Mouse (Mus musculus): ENCODE results near the gene Klf13. TPM values are rescaled to one million over a fixed set of nuclear protein-coding genes. Genes with fewer than 3 reads are reported as not detected.
A peak's percentile ranks its signal among the peaks of the same experiment; 100 is the strongest.

Klf13 gene
- 10 to 100 TPM; 56.6 to 59.6 TPM for total RNA-seq (2021)
- long read RNA-seq, experiment 1, full-length matches to known transcripts, result 1 of 15 reads
- long read RNA-seq, experiment 1, partial matches to known transcripts, result 0 of 15 reads
- long read RNA-seq, experiment 1, other reads (novel, unspliced or antisense), result 14 of 15 reads
- long read RNA-seq, experiment 2, partial matches to known transcripts, result 1 of 15 reads
- long read RNA-seq, experiment 2, other reads (novel, unspliced or antisense), result 14 of 15 reads

- peak; percentile 99 for DNase-seq
- H3K4me3 ChIP-seq, result peak within 1 kb of the TSS; percentile 95
- H3K27ac ChIP-seq, result peak within 1 kb of the TSS; percentile 100
- intact Hi-C loops (cut with DNase I), result loop anchor here (1.0 to 10.0 kb wide), 4 partner anchors 81 to 348 kb away; partner anchors contain the start of genes Mtmr10 and Trpm1
- TF ChIP-seq CTCF (IDR thresholded peaks at IDR 0.05), result no peak
These were observed at the start of gene Klf13 for GRCm38 (mm10) chr7:63938914-63939396. TSS of gene Klf13 (minus strand) at chr7:63938915.

- Histone ChIP-seq H3K4me3 (no peak overlapping the region), H3K27ac (no peak overlapping the region)
- intact Hi-C loops (cut with DNase I), result no loop called here
- TF ChIP-seq CTCF (IDR thresholded peaks at IDR 0.05), result no peak
- no peak for DNase-seq
These were observed 49.7 kb upstream of the Klf13 start for GRCm38 (mm10) chr7:63988391-63988790.

GRCm38 (mm10) chr7:63986407-63987182 is 47.9 kb upstream of the Klf13 start:
- no peak for TF ChIP-seq CTCF (IDR thresholded peaks at IDR 0.05)
- intact Hi-C loops (cut with DNase I), result no loop called here
- peak; percentile 27 for DNase-seq

GRCm38 (mm10) chr7:63985696-63986406 is 47.1 kb upstream of the Klf13 start:
- intact Hi-C loops (cut with DNase I), result no loop called here
- Histone ChIP-seq H3K4me3 (no peak overlapping the region), H3K27ac (no peak overlapping the region)
- no peak for TF ChIP-seq CTCF (IDR thresholded peaks at IDR 0.05)
- DNase-seq, result no peak

More at GRCm38 (mm10) chr7:63986407-63987182, 47.9 kb upstream of the Klf13 start:
- H3K27ac ChIP-seq, result peak overlapping the region; percentile 35
- H3K4me3 ChIP-seq, result no peak overlapping the region

GRCm38 (mm10) chr7:63985266-63985665 is 46.6 kb upstream of the Klf13 start:
- TF ChIP-seq CTCF (IDR thresholded peaks at IDR 0.05), result no peak
- H3K4me3 ChIP-seq, result no peak overlapping the region
- DNase-seq, result no peak
- no peak overlapping the region for H3K27ac ChIP-seq
- intact Hi-C loops (cut with DNase I), result no loop called here

- no peak overlapping the region for H3K4me3 ChIP-seq
- DNase-seq, result no peak
- no peak for TF ChIP-seq CTCF (IDR thresholded peaks at IDR 0.05)
- intact Hi-C loops (cut with DNase I), result no loop called here
- H3K27ac ChIP-seq, result no peak overlapping the region
These were observed 45.6 kb upstream of the Klf13 start for GRCm38 (mm10) chr7:63984329-63984728.

- intact Hi-C loops (cut with DNase I), result no loop called here
- TF ChIP-seq CTCF (IDR thresholded peaks at IDR 0.05), result no peak
- no peak for DNase-seq
- Histone ChIP-seq H3K27ac (no peak overlapping the region), H3K4me3 (no peak overlapping the region)
These were observed 38.9 kb upstream of the Klf13 start for GRCm38 (mm10) chr7:63977631-63978030.

- no peak for DNase-seq
- TF ChIP-seq CTCF (IDR thresholded peaks at IDR 0.05), result no peak
- no peak overlapping the region for H3K27ac ChIP-seq
- no peak overlapping the region for H3K4me3 ChIP-seq
- intact Hi-C loops (cut with DNase I), result no loop called here
These were observed 32.3 kb upstream of the Klf13 start for GRCm38 (mm10) chr7:63970986-63971385.

GRCm38 (mm10) chr7:63969941-63970340 is 31.2 kb upstream of the Klf13 start:
- H3K4me3 ChIP-seq, result no peak overlapping the region
- no peak for TF ChIP-seq CTCF (IDR thresholded peaks at IDR 0.05)
- intact Hi-C loops (cut with DNase I), result no loop called here
- no peak overlapping the region for H3K27ac ChIP-seq
- DNase-seq, result no peak

- no peak overlapping the region for H3K4me3 ChIP-seq
- TF ChIP-seq CTCF (IDR thresholded peaks at IDR 0.05), result no peak
- H3K27ac ChIP-seq, result peak overlapping the region; percentile 63
- DNase-seq, result no peak
- intact Hi-C loops (cut with DNase I), result no loop called here
These were observed 27.1 kb upstream of the Klf13 start for GRCm38 (mm10) chr7:63965635-63966418.

- intact Hi-C loops (cut with DNase I), result no loop called here
- peak; percentile 51 for TF ChIP-seq CTCF (IDR thresholded peaks at IDR 0.05)
- Histone ChIP-seq H3K4me3 (no peak overlapping the region), H3K27ac (peak overlapping the region; percentile 63)
- peak; percentile 44 for DNase-seq
These were observed 26.4 kb upstream of the Klf13 start for GRCm38 (mm10) chr7:63965135-63965534.

GRCm38 (mm10) chr7:63964121-63964520 is 25.4 kb upstream of the Klf13 start:
- peak; percentile 13; the same call in 1 of the 2 replicates for TF ChIP-seq CTCF (IDR thresholded peaks at IDR 0.05)
- intact Hi-C loops (cut with DNase I), result no loop called here
- no peak for DNase-seq

More at GRCm38 (mm10) chr7:63964121-63964520, 25.4 kb upstream of the Klf13 start:
- H3K4me3 ChIP-seq, result no peak overlapping the region
- no peak overlapping the region for H3K27ac ChIP-seq

Measured in gastrocnemius, adult 2 months (tissue).